Mouse (Mus musculus): ENCODE results near the gene Met.

DNA sequence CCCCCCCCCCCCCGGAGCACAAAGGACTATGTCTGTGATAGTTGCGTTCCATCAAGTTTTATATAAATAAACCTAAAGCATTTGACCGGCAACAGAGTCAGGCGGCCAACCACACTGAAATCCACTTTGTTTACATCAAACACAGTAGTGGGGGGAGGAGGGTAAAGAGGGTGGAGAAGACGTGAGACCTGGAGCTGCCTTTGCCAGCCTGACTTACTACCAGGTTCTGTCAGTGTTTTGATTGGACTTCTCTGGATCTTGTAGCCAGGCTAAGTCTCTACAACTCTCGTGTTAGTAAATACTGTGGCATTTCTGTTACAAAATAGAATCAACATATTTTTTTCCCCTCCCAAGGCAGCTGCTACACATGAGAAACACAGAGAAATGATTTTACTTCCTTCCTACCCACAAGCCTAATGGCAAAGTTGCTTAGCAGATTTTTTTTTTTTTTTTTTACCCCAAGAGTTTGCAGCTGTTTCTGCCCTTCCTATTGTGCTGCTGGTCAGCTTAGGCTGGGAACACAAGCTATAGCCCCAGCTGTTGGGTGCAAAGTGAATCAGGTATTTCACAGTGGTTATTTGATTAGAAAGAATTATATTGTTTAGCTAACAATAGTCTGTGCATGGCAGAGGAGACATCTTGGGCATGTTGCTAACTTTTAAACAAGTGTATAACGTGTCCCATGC, 52.3 kb downstream of the Met start:
- no peak for TF ChIP-seq POLR2A (IDR thresholded peaks at IDR 0.05; ENCODE audit: low read depth, low read length)
- no peak for TF ChIP-seq CTCF (IDR thresholded peaks at IDR 0.05; ENCODE audit: extremely low read depth, insufficient read depth, insufficient read length, insufficient replicate concordance)
